Mouse (Mus musculus): ENCODE measurements around the gene Synpo2l. TPM values are rescaled to one million over a fixed set of nuclear protein-coding genes. Genes with fewer than 3 reads are reported as not detected.

The Synpo2l gene
- total RNA-seq, 2 experiments from 2014 or later, result 0.12 to 0.13 TPM

DNA sequence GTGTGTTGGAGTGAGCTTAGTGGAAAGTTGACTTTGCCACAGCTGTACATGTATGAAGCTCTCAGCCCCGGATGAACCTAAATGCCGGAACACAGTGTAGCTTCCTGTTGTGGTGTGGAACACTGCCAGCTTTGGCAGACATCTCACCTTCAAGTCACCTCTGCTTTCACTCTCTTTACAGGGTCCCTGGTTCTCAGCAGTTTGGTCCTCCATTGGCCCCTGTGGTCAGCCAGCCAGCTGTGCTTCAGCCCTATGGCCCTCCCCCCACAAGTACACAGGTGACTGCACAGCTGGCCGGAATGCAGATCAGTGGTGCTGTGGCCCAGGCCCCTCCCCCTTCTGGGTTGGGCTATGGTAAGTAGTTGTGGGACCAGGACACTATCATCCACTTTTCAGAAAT, 14.3 kb upstream of the Synpo2l start:
- no peak for DNase-seq (ENCODE audit: low spot score in 2 of 2)

DNA sequence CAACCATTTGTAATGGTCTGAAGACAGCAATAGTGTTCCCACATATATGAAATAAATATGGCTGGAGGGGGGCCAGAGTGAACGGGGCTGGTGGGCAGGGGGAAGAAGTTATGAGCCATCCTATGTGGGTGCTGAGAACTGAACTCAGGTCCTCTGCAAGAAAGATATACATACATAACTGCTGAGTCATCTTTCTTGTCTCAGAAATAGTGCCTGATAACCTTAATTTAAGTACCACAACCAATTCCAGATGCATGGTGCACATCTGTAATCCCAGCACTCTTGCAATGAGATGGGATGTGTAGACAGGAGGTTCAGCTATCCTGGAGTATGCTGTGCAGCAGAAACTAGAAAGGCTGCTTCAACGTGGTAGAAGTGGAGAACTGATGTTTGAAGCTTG, 13.6 kb upstream of the Synpo2l start:
- no peak for DNase-seq (ENCODE audit: low spot score in 2 of 2)

DNA sequence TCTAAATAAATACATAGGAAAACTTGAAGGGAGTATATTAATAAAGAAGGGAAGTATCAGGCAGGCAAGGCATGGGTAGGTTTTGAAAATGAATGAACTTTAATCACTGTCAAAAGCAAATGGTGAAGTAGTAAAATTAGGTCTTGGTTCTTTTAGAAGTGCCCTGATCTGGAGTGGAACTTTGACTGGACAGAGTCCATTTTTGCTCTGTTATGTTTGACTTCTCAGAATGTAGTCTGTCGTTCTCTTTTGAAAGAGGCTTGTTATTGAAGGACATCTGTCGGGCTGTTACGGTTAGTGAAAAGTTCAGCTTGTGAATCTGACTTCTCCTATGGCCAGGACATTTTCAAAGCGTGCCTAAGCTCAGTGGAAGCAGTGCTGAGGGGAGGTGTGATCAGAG, 9.8 kb upstream of the Synpo2l start:
- DNase-seq (ENCODE audit: low spot score in 2 of 2), result no peak

DNA sequence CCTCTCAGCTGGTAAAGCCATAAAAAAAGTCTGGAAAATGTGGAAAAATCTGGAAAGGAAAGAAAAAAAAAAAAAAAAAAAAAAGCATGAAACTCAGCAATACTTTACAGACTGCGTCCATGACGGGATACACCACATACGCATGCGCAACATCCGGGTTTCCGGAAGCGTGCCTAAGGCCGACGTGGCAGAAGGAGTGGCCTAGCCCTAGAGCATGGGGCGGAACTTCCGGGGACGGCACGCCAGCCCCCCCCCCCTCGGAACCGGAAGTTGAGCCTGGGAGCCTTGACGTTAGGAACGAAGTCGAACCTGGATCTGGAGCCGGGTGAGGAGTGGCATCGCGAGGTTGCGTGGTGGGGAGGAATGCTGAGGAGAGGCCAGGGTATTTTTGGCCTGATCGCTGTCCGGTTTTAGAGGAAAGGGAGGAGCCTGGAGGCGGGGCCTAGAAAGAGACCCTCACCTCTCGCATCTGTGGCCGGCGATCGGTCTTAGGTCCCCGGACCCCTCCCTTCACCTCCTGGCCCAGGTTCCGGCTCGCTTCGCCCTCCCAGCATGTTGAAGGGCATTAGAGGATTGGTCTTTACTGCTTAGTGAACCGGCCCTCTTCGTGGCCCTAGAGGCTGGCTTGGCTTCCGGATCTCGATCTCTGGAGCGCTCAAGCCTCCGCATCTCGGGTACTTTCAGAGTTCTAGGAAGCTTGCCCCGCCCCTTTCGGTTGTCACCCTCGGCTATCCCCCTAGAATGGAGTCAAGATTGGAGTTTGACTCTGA, 6.1 kb upstream of the Synpo2l start, which contains the start of gene Sec24c:
Gene Sec24c, plus strand, starts transcription at position 245 of the 770 bp plus-strand sequence.
- DNase-seq (ENCODE audit: low spot score in 2 of 2), result peak; percentile 93 to 96

DNA sequence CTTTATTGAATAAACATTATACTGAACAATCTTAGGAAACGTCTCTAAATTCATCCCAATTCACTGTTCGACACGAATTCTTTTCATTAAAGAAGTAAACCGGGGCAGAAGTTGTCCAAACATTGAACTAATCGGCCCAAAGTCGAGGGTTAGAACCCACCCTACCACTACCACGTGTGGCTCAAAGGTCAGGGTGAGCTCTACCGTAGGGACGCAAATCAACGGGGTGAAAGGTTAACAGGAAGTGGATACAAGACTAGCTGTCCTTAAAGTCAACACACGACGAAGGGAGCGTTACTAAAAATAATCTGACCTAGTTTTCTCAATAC, 5.5 kb upstream of the Synpo2l start:
- DNase-seq (ENCODE audit: low spot score in 2 of 2), result no peak

DNA sequence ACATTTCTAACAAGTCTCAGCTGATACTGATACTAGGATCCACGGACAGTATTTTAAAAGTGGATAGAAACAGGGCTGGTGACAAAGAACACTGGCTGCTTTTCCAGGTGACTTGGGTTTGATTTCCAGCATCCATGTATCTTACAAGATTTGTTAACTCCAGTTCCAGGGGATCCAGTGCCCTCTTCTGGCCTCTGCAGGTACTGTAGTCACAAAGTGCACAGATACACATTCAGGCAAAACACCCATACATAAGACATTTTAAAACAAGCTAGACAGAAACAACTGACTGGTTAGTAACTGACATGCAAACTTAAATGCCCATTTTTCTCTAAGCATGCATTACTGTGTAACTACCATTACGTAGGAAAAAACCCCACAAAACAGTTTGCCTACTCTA, 4.8 kb upstream of the Synpo2l start:
- peak in 1 of 2 experiments; percentile 35 for DNase-seq (ENCODE audit: low spot score in 2 of 2)

DNA sequence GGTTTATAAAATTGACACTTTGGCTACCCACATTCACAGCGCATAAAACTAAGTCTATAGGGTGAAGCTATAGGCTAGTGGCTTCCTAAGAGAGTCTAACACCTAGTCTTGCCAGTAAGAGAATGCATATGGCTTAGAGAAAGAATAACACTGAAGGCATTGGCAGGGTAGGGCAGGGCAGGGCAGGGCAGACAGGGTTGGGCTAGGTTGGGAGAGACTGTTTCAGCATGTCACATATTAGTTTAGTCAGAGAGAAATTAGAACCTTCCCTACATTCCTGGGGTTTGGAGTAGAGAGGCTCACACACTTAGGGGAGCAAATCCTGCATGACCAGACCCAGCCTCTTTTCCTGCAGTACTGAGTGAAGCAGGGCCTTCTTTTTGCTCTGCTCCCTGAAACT, 685 bp downstream of the Synpo2l start:
- no peak for DNase-seq (ENCODE audit: low spot score in 2 of 2)

DNA sequence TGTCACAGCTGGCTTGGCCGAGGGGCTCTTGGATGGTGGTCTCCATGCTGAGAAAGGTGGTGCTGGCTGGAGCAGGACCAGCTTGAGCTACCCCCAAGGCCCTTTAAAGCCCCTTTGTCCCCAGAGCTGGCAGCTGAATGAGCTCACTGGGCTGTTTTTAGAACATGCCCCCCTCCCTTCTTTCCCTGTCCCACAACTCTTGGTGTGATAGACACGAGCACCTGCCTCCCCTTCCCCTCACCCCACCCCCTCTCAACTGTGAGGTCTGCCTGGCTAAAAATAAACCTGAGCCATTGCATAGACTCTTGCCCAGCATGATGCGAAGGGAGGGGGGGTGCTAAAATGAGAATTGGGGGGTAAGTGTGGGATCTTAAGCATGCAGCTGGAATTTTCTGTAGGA, 3.7 kb downstream of the Synpo2l start:
- DNase-seq (ENCODE audit: low spot score in 2 of 2), result no peak

DNA sequence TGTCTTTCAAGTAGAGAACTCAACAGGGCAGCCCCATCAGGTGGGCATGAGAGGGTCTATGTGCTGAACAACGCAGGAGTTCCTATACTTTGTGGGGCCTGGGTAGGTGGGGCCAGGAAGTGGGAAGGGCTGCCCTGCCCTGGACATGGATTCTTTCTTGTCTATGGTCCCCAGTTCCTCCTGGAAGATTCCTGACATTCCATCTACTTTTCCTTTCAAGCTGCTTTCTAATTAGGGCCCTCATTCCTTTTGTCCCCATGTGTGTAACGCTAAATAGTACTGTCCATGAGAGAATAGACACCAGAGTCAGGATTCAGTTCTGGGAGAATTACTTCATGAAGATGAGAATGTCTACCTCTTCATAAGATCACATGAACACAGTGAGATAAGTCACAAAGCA, 4.6 kb downstream of the Synpo2l start:
- DNase-seq (ENCODE audit: low spot score in 2 of 2), result no peak

DNA sequence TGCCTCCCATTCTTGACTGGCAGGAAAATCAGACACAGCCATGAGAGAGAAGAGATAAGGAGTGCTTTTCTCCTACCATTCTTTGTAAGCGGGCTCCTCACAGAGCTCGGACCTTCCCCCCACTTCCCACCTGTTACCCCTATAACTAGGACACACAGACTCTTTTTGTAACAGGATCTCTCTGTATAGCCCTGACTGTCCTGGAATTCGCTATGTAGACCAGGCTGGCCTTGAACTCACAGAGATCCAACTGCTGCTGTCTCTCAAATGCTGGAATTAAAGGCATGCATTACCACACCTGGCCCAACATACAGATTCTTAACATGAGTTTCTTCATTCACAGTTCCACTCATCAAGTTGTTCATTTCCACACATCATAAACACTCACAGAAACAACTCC, 5.4 kb downstream of the Synpo2l start:
- DNase-seq (ENCODE audit: low spot score in 2 of 2), result no peak

DNA sequence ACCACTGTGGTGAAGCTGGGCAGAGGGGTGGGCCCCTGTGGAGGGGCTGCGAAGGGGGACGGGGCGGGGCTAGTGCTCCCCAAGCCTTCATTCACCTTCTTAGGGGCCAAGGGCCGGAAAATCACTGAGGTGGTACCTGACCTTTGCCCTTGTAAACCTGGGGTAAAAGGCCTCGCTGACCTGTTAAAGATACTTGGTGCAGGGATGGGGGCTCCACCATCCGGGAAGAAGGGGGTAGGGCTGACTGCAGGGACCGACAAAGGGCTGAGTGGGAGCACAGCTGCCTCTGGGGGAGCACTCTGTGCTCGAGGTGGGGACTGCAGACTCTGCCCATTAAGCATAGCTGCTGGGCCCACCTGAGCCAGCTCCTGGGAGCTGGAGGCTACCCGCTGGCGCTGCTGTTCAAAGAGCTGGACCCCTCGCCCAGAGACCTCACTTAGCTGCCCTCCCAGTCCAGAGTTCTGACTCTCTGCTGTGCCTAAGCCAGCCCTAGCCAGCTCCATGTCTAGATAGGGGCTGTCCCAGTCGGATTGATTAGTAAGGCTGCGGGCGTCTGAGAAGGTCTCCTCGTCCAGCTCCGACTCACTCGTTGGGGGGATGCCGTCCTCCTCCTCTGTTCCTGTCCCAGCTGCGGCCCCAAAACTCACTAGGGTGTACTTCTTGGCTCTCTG, 6.4 kb downstream of the Synpo2l start:
- peak in 1 of 2 experiments; percentile 17 for DNase-seq (ENCODE audit: low spot score in 2 of 2)

DNA sequence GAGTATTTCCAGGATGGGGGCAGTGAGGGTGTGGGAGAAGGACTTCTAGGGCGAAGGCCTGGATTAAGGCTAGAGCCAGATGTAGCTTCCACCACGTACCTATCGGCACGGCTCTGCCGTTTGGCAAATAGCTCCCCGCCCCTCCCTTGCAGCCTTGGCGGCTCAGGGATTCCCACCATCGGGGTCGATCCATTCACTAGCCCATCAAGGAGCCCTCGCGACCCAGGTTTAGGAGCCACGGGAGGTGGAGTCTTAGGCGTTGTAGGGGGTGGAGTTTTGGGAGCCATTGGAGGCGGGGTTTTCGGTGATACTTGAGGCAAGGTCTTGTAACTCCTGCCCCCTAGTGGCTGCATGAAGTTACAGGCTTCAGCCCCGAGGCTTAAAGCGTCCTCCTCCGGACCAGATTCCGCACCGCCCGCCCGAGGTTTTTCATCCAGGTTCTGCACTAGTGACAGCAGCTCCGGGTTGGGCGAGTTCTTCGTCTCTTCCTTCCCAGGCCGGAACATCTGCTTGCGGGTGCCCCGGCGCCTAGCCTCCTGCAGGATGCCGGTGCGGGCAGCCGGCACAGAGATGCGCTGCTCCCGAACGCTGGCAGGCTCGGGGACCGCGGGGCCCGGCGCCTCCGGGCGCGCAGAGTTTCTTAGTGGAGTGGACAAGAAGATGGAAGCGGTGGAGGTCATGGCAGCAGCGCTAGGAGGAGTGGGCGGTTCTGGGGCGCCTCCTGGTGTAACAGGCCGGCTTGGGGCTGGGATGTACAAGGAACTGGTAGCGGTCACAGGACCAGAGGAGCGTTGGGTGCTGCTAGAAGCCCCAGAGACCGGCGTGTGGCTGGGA, 7.1 kb downstream of the Synpo2l start:
- peak; percentile 93 to 98 for DNase-seq (ENCODE audit: low spot score in 2 of 2)

DNA sequence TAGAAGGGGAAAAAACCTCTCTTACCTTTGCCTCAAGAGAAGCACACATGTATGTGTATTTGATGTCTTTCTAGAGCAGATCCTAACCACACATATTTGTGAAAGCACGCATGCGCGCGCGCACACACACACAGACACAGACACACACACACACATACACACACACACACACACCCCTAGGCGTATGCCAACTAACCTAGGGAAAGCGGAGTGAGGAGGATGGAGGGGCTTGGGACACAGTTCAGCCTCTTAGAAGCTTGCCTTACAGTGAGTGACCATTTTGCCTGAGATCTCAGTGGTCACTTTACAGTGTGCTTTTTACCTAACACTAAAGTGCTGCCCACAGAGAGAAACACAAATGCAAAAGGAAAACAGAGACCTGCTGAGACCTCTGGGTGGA, 8.5 kb downstream of the Synpo2l start:
- no peak for DNase-seq (ENCODE audit: low spot score in 2 of 2)

DNA sequence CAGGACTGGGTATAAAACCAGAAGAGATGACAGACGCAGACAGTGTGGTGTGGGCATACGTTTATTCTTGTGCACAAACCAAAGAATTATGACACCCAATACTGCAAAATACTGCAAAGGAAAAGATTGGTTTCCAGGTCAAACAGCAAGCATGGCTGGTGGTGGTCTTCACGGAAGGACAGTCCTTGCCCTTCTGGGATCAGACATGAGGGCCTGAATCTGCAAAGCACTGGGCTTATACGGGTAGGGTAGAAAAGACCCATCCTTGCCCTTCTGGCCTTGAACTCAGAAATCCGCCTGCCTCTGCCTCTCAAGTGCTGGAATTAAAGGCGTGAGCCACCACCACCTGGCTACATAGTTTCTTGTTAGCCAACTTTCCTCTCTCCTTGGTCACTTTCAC, 9.3 kb downstream of the Synpo2l start:
- DNase-seq (ENCODE audit: low spot score in 2 of 2), result no peak

DNA sequence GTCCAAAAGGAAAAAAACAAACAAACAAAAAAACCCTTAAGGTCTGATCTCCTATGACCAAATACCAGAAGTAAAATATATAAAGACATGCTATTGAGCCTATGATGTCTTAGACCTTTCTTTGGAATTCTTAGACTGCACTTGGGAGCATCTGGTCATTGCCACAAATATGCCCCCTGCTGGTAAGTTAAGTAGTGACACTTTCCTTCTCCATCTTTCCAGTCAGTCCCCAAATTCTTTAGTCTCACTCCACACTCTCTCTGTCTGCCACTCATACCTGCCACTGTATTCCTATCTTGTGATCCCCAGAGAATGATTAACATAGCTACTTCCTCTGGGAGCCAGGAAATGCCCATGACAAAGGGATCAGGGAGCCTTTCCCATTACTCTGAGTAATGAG, 9.8 kb downstream of the Synpo2l start:
- DNase-seq (ENCODE audit: low spot score in 2 of 2), result peak in 1 of 2 experiments; percentile 77

DNA sequence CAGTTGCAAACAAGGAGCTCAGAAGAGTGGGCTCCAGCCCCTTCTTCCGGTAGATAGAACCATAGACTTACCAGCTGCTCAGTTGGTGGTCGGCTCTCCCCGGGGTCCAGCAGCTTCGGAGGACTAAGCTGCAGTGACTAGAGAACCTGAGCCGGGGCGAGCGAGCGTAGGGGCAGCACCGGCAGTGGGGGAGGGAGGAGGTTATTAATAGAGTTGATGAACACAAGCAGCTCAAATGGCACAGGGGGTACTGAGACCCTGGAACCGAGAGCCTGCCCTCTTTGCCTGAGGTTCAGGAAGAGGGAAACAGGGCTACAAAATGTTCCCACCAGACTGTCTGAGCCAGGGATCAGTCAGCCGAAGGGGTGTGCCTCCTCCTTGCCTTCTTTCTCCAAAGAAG, 11.8 kb downstream of the Synpo2l start, which contains the start of gene Myoz1:
Gene Myoz1, minus strand, starts transcription at position 180 of the 400 bp plus-strand sequence.
- DNase-seq (ENCODE audit: low spot score in 2 of 2), result no peak

DNA sequence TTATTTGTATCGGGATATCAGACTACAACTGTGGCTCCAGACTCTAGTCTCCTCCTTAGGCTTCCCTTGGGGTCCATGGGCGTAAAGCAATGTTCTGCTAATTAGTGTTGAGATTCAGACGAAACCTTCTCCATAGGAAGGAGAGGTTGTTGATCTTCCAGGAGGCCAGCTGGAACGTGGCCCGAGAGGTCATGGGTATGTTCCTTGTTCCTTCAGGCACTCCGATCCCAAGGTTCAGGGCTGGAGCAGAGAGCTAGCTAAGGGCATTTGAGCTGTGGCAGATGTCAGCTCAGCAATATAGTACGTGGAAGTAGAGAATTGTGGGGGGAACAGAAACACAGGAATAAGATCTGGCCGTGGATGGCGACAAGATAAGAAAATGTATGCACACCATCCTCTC, 12.4 kb downstream of the Synpo2l start:
- DNase-seq (ENCODE audit: low spot score in 2 of 2), result no peak

DNA sequence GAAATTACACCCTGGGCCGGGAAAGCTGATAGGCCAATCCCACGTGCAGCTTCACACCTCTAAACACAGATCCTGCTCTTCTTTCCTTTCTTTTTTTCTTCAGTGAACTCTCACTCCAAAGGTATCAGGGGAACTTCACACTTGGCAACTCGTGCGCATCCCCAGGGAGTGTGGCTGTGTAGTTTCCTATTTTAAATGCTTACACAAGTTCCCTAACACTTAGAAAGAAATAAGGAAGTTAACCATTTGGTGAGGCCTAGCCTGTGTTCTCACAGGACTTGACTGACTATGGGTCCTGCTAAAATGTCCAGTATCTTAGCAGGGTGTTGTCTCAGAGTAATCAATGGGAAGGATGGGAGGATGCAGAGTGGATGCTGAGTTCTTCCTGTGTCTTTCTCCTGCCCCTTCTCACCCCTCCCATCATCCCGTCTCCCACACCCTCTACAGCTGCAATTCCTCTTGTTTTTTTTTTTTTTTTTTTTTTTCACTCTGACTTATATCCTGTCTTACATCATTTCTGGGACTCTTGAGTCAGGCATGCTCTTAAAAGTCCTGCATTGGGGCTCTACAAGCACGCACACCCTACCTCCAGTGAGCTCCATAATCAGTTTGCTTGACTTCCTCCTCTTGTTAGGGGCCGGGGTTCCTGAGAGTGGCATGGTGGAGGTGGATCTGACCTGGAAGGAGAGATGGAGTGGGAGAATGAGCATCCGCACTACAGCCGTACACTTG, 13.3 kb downstream of the Synpo2l start:
- DNase-seq (ENCODE audit: low spot score in 2 of 2), result no peak

DNA sequence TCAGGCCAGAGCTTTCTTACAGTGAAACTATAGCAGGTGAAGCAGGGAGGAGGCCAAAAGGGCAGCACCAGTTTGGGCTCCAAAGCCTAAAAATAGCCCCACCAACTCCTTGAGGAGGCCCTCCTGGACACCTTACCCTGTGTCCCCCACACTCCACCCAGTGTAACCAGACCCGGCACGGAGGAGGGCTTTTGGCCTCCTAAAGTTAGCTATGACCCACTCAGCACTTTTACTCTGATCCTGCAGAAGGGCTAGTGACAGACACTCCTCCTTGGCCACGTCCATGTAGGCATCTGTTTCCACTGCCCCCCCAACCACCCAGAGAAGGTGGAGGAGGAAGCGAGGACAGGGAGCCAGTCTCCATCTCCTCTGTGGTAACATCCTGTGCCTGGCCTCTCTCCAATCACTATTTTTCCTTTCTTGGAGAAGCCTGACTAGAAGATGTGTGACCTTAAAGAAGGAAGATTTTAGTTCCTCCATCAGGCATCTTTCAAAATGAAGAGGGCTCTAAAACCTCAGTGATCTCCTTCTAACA, 16.4 kb downstream of the Synpo2l start:
- DNase-seq (ENCODE audit: low spot score in 2 of 2), result no peak

DNA sequence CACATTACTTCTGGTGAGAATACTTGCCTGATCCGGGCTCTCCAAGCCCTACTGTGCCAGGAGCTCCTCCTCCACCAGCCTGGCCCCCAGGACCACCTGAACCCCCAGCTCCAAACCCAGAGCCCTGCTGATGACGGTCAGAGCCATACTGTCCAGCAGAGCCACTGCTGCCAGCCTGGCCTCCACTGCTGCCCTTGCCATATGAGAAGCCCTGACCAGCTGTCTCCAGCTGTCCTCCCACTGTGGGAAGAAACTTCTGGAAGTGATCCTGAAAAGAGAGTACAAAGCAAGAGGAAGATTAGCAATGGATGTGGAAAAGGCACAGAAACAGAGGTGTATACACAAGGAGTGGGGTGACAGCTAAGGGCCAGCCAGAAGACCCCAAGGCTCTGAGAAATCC, 17.2 kb downstream of the Synpo2l start:
- no peak for DNase-seq (ENCODE audit: low spot score in 2 of 2)

DNA sequence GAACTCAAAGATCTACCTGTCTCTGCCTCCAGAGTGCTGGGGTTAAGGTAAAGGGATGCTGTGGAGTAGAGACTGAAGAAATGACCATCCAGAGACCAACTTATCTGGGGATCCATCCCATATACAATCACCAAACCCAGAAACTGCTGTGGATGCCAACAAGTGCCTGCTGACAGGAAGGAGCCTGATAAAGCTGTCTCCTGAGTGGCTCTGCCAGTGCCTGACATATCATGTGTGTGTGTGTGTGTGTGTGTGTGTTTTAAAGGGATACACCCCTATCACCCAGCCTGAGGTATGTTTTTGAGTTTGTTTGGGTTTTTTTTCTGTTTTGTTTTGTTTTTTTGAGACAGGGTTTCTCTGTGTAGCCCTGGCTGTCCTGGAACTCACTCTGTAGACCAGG, 21.8 kb downstream of the Synpo2l start:
- DNase-seq (ENCODE audit: low spot score in 2 of 2), result no peak
